Mouse (Mus musculus): ENCODE measurements around the gene Nfs1. TPM values are rescaled to one million over a fixed set of nuclear protein-coding genes. Genes with fewer than 3 reads are reported as not detected.
"Not testable (repeated sequence)": the region's sequence is repeated elsewhere in the genome, so short reads cannot be mapped to it uniquely, and the experiment has no call there.

The Nfs1 gene
- polyA plus RNA-seq, 1 experiment = 34.1 TPM

DNA sequence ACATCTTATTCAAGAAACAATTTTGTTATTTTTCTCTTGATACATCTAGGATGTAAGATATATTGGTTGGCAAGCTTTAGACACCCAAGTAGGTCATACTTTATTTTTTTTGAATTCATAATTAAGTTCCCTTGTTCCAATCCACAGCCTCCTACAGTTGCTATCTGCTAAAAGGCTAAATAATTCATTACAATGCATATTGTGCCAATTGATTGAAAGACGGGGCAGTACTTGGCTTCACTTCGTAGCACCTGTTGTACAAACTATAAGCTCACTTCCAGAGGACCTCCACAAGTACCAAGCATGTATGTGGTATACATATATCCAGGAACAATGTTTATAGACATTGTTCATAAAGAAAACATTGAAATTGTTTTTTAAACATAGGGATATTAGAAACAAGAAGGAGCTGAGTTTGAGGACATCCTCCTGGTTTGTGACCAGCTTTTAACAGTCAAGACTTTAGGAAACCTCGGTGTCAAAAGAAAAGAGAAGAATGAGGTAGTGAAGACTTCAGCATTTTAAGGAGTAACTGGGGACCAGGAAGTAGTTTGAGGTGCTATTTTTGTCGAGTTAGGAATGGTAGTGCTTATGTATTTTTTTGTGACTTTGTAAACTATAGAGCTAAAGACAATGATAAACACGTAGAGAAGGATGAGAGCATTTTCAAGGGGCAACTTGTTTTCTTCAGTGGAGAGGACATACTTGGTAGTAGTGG lies 2.4 kb upstream of the Nfs1 start:
- DNase-seq (ENCODE audit: low read depth, low spot score) = no peak
- WGBS = 50% methylated on average over 5 of the region's 5 CpGs

DNA sequence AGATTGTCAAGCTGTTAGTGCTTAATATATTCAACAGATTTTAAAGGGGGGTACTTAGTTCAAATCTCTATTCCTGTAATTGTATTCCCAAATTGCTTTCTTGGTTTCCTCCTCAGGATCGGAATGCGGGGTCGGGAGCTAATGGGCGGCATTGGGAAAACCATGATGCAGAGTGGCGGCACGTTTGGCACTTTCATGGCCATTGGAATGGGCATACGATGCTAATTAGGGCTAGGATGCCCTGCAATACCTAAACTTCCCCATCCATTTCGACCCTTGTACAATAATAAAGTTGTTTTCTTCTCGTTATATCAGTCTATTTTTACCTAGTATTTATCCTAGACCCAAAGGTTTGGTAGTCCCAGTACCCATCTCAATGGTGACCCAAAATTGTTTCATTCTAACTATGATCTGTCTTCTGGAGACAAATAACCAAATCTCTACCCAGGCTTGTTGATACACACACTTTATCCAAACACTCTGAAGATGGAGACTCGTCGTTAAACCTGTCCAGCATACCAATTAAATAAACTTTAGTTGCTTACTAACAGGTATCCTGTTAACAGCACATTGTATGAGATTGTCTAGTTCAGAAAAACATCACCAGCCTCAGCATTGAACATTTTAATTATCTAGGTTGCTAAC lies 1.6 kb upstream of the Nfs1 start:
- DNase-seq (ENCODE audit: low read depth, low spot score) = no peak
- 41% methylated on average over 11 of the region's 11 CpGs for WGBS

DNA sequence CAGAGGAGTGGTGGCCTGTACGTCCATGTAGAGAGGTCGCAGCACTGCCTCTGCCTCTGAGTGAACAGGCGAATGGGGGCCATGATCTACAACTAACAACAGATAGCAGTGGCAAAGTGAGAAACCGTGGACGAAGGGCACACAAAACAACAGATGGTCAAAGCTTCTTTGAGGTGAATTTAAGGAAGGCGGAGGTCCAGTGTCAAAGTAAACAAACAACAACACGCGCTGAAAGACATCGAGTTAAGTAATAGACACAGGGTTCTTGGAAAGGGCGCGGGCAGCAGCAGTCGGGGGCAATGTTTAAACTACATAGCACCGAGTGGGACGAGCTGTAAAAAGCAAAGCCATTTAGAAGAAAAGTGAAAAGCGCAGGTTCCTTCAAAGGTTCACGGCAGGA lies 619 bp downstream of the Nfs1 start:
- 2% methylated on average over 16 of the region's 16 CpGs for WGBS
- DNase-seq (ENCODE audit: low read depth, low spot score) = no peak

DNA sequence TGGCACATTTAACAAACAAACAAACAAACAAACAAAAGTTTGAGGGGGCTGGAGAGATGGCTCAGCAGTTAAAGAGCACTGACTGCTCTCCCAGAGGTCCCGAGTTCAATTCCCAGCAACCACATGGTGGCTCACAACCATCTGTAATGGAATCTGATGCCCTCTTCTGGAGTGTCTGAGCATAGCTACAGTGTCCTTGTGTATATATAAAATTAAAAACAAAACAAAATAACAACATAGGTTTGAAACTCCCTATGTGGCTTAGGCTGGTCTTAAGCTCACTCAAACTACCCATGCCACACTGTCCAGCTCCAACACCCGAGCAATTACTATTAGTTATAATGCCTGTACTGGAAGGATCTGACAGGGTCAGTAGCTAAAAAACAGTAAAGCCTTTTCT lies 1.2 kb downstream of the Nfs1 start:
- 86% methylated on average over 2 of the region's 2 CpGs for WGBS
- DNase-seq (ENCODE audit: low read depth, low spot score) = no peak

DNA sequence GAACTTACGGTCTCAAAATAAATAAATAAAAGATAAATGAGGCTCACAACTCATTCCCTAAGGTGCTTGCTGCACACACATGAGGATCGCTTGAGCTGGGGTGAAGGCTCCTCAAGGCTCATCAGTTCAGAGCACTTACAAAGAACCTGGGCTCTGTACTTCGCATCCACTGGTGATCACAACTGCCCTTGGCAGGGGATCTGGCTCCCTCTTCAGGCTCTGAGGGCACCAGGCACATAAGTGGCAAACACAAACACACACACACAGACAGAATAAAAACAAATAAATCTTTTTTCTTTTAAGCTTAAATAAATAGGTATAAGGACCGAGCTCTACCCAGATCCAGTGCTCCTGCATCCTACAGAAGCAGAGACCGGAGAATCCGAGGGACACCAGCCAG lies 8.3 kb downstream of the Nfs1 start:
- WGBS = 89% methylated on average over 6 of the region's 6 CpGs
- no peak for DNase-seq (ENCODE audit: low read depth, low spot score)

DNA sequence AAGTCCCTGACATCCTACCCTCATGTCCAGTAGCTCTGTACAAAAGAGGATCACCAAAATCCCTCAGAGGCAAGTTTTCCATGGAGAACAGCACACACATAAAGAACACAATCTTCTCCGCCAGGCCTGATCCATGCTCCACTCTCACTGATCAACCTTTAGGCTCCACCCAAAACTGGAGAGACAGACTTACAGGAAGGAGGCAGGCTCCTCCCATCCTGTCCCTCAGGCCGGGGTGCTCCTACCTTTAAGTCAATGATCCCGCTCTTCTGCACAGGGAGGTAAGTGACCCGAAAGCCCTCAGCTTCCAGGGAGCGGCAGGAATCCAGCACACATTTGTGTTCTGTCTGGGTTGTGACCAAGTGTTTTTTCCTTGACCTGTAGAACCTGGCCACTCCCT lies 9.8 kb downstream of the Nfs1 start:
- DNase-seq (ENCODE audit: low read depth, low spot score) = no peak
- 90% methylated on average over 5 of the region's 5 CpGs for WGBS

DNA sequence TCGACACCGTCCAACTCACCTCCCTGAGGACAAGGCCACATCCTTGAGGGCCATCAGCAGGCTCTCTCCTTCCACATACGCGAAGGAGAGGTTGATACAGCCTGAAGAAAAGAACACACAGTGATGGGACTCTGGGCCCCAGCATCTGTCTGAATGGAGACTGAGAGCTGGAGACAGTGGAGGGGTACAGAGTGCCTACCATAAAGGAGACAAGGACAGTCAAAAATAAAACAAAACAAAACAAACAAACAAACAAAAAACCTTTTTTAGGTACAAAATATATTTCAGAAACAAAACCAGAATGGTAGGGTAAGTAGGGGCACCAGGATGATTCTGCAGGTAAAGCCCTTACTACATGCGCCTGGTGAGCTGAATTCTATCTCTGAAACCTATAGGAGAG lies 17.0 kb downstream of the Nfs1 start, which contains the start of gene Gm28036:
Gm28036 (minus strand) TSS at position 101 of the 400 bp plus-strand sequence.
- 96% methylated on average over 5 of the region's 5 CpGs for WGBS
- DNase-seq (ENCODE audit: low read depth, low spot score) = no peak

DNA sequence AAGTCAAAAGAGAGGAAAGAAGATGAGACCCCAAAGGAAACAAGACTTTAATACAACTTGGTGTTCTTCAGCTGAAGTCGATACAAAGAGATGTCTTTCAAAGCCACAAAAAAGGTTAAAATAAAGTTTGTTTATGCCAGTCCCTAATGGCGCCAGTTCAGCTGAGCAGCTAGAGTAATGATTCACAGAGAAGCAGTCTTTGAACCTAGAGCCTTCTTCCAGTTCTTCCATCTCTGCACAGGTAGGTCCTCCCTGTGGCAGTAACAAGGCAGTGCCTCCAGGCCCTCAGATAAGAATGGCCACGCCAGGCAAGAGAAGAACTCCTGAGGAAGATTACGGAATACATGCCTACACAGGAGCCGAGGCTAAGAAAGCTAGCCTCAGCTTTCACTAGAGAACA lies 20.3 kb downstream of the Nfs1 start:
- DNase-seq (ENCODE audit: low read depth, low spot score) = no peak
- WGBS = 91% methylated on average over 5 of the region's 5 CpGs

DNA sequence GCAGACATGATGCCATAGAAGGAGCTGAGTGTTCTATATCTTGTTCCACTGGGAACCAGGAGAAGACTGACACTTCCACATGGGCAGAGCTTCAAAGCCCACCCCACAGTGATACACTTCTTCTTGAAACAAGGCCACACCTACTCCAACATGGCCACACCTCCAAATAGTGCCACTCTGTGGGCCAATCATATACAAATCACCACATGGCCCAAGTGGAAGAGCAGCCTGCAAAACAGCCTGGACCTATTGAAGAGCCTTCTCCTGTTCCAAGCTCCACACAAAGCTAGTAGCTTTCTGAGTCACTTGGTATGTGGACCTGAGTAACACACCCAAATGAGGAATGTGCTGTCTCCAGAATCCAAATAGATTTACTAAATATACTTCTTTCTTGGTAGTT lies 24.4 kb downstream of the Nfs1 start:
- no peak for DNase-seq (ENCODE audit: low read depth, low spot score)

DNA sequence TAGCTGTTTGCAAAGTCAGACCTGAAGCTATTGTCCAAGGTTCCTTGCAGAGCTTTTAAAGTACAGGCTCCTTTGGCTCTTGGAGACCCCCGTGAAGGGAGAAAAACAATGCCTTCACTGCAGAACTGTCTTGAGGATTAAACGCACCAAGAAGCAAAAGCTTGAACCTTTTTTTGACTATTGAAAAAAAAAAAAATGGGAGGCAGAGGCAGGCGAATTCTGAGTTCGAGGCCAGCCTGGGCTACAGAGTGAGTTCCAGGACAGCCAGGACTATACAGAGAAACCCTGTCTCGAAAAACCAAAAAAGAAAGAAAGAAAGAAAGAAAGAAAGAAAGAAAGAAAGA lies 31.9 kb downstream of the Nfs1 start:
- WGBS = 13% methylated on average over 5 of the region's 5 CpGs
- DNase-seq (ENCODE audit: low read depth, low spot score) = not testable (repeated sequence)

DNA sequence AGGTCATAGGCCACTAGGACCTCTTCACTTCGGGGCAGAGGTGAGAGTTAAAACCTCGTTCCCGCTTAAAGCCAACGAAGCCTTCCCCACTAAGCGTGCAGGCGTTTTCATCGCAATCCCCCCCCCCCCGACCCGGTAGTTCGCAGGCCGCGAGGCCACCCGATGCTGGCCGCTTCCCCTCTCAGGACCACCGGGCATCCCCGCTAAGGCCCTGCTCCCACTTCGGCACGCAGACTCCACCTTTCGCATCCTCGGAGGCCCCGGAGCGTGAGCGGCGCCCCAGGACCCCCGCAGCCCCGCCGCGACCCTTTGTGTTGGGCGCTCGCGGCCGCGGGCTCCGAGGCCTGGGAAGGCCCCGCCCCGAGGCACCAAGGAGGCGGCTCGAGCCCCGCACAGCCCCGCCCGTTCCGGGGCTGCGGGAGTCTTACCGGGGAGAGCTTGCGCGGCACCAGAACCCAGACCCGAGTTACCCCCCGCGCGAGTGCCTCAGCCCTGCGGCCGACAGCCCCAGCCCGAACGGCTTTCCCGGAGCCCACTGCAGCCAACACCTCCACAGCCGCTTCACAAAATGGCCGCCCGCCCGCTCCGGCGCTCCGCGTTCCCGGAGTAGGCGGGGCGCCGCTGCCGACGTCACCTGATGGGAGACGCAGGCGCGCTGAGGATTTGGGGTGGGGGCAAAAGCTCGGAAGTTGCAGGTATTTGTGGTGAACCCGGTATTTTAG lies 32.5 kb downstream of the Nfs1 start, which contains the start of the genes Cpne1 and Rbm12:
Cpne1 (minus strand) TSS at position 608 of the 722 bp plus-strand sequence.
Rbm12 (minus strand) TSS at position 621 of the 722 bp plus-strand sequence.
- WGBS = under 1% methylated on average over 74 of the region's 74 CpGs
- peak; percentile 61 for DNase-seq (ENCODE audit: low read depth, low spot score)

DNA sequence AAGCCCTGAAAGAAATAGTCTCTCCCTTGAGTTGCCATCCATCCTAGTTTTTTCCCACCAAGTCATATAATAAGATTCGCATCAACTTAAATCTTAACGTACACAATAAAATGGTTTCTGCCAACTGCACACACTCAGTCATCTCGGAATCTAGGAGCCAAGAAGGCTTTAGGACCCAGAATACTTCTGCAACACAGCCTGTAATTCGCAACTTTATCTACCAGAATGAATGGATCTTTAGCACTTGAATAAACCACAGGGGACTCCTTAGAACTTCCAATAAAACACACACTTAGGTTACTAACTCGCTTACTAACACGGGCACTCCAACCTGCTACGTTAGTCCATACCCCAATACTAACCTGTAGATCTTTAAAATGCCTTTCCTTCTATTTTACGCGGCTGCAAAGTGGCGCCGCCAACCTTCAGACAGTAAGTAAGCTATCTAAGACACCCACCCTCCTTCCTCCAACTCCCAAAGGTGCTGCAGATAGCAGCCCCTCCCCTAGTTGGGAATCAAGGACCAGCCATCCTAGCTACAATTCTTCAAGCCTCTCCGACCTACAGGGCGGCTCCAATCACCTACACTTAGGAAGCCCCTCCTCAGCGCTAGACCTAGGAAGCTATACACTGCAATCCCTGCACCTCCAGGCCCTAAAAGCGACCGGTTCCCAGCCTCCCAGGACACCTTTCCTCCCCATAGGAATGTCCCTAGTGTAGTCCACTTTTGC lies 33.2 kb downstream of the Nfs1 start:
- DNase-seq (ENCODE audit: low read depth, low spot score) = no peak
- under 1% methylated on average over 16 of the region's 16 CpGs for WGBS

DNA sequence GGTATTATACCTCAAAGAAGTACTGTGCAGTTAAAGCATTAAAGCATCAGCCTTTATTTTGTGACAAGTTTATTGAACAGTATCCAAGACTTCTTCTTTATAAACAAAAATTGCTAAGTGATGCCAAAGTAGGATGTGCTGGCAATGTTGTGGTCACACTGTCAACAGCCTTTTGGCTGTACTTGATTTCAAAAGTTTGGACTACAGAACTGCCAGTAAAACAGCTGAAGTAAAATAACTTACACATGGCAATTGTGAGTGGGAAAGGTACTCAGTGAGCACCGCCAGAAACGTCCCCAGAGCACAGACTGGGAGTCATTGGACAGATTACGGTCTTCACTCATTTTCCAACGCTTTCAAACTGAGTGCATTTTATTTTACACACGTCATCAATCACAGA lies 52.1 kb downstream of the Nfs1 start:
- WGBS = 75% methylated on average over 5 of the region's 5 CpGs
- DNase-seq (ENCODE audit: low read depth, low spot score) = no peak

DNA sequence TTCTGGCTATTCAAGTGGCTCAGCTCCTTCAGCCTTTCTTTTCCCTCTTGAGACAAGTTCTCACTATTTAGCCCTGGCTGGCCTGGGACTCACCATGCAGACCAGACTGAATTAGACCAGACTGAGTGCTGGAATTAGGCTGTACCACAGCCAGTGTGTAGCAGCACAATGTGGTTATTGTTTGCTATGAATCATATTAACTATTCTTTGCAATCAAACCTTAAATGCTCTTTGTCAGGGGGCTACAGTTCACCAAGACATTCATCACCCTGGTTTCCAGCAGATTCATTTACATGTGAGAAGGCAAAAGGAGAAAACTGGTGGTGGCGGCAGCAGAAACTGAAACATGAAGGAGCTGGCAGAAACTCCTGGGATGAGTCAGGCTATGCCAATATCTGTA lies 54.2 kb downstream of the Nfs1 start:
- 82% methylated on average over 1 of the region's 1 CpGs for WGBS
- DNase-seq (ENCODE audit: low read depth, low spot score) = no peak

DNA sequence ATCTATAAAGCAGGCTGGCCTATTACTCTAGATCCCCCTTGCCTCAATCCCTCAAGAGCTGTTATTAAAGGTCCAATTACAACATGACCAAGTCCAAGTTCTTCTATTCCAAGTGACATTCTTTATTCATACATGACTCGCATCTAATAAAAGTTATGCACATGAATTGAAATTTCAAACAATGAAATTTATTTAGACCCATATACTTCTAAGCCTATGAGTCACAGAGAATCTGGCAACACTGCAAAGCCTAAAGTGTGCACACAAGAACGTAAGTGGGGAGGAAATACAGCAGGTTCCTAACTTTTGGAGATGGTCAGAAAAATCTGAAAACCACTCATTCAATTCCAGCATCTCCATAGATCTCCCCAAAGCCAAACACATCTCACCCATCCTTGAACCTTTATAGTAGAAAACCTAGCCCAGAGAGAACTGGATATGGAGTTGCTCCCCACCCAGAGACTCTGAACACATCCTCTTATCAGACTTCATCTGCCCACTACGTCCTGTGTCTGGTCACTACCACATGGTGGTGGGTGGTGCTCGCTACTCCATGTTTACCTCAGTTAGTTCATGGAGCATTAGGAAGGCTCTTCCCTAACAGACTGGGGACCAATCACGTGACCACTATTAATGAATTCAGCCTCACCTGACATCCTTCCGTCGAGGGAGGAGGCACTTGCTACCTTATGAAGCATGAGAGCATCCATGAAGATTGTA lies 56.4 kb downstream of the Nfs1 start:
- DNase-seq (ENCODE audit: low read depth, low spot score) = no peak
- WGBS = 87% methylated on average over 7 of the region's 7 CpGs

DNA sequence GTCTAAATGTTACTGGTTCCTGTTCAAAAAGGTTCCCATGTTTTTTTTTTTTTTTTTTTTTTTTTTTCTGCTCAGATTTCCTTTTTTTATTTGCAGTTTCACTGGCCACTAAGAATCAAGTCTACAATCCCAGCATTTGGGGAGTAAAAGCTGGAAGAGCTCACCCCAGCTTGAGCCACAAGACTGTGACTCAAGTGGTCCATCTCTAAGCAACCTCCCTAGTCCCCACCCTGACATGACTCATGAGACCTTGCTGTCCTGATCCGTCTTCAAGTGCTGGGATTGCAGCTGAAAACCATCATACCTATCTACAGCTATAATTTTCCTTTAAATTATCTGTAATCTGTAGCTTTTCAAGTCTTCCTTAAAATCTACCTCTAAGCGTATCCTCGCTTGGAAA lies 59.4 kb downstream of the Nfs1 start:
- WGBS = 81% methylated on average over 3 of the region's 3 CpGs
- DNase-seq (ENCODE audit: low read depth, low spot score) = no peak

DNA sequence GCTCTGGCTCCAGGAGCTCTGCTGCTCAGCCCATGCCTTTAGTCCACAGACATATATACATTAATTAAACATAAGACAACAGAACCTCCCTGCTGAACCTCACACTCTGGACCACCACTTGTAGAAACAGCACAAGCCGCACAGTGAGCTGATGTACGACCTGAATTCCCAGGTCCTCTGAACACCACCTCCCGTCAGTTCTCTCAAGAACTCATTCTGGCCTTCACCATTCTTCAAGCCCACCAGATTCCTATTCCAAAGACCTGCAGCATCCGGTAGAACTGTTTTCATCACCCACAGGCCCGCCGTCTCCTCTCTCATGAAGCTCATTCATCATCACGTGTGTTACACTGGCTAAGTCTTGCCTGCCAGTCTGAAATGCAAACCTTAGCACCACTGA lies 63.6 kb downstream of the Nfs1 start:
- DNase-seq (ENCODE audit: low read depth, low spot score) = no peak
- WGBS = 86% methylated on average over 7 of the region's 7 CpGs

DNA sequence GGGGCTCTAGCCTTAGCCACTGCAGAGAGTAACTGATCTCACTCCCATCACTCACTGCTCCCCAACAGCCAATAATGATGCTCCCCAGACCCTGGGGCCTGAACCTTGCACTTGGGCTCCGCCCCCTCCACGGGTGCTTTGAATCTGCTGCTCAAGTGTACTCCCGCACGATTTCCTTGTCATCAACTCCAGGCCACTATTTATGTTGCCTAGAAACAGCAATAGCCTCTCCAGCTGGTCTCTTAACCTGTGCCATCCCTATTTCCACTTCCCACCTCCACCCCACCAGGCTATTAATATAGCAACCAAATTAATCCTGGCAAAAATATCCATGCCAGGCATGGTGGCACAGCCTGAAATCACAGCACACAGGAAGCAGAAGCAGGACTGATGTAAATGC lies 64.3 kb downstream of the Nfs1 start:
- 32% methylated on average over 4 of the region's 4 CpGs for WGBS
- no peak for DNase-seq (ENCODE audit: low read depth, low spot score)

DNA sequence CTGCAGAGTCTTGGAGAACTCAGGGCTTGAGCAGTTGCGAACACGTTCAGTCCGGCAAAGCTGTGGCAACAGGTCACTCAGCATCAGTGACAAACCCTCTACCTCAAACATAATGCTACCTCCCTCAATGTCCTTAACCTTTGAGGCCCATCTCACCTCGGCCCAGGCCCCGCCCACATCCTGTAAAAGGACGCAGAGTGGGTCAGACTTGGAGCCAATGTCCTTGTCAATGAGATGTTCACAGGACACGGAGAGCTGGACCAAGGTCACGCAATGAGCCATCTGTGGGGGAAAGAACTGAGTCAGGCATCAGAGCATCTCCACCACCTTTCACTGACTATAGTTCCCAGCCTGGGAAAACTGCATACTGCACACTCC lies 64.8 kb downstream of the Nfs1 start:
- 75% methylated on average over 8 of the region's 8 CpGs for WGBS
- DNase-seq (ENCODE audit: low read depth, low spot score) = no peak
